Mouse (Mus musculus) right cerebral cortex, adult 18-20 months (tissue): ENCODE results near the gene Mrps18a.

ENCODE experiments used
- DNase-seq: peaks from one replicate; pipeline ENCODE4 v3.0.0; 2022; ENCODE audit warnings: mixed read lengths

The Mrps18a gene

DNA sequence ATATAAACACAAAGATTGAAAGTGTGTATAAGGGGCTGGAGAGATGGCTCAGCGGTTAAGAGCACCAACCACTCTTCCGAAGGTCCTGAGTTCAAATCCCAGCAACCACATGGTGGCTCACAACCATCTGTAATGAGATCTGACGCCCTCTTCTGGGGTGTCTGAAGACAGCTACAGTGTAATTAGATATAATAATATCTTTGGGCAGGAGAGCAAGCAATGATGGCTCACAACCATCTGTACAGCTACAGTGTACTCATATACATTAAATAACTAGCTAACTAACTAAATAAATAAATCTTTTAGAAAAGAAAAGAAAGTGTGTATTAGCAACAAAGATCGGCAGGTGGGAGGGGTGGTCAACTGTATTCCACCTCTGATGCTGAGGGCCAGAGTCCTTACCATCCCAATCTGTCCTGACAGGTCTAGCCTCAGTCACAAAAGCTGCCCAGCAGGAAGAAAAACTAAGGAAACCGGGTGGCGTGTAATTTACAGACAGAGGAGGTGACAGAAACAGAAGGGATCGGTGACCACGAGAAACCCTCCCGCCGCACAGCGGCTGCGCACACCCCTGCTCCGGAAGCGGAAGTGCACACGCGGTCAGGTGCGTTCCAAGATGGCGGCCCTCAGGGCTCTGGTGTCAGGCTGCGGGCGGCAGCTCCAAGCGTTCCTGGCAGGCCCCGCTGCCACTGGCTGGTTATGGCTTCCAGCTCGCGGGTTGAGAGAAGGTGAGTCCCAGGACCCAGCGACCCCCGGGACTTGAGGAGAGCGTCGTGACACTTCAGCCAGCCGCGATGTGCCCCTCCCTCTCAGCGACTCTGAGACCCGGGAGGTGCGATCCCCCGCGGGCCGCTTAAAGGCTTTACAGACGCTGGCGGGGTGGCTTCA lies at the start of gene Mrps18a:
Gene Mrps18a (plus strand): TSS at position 585 of the 888 bp plus-strand sequence.
- DNase-seq: peak; percentile 91

DNA sequence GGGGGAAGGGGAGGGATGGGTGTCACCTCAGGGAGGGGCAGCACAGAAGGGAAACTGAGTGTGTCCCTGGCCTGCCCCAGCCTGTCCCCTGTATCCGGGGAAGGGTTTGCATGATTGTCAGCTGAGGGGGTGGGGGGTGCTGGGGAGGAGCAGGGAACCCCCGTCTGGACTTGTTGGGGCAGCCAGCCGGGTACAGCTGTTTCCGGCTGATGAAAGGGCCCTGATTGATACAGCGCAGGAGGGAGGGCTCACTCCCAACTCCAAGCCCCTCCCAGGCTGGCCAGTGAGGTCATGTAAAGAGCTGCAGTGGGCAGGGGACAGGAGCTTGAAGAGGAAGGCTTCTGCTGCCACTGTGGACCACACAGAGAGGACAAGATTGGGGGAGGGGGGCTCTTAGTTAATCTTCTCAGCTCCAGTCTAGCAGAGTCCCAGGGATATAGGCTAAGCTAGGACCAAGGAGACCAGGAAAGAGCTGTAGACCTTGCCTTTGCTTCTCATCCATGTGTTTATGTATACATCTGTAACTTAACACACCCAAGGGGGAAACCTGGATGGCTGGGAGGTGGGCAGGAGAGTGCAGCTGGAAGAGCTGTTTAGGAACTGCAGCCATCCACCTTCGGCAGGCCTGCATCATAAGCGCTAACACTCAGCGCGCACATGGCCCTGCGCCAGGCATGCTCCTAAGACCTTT lies 47.4 kb upstream of the Mrps18a start:
- no peak for DNase-seq

DNA sequence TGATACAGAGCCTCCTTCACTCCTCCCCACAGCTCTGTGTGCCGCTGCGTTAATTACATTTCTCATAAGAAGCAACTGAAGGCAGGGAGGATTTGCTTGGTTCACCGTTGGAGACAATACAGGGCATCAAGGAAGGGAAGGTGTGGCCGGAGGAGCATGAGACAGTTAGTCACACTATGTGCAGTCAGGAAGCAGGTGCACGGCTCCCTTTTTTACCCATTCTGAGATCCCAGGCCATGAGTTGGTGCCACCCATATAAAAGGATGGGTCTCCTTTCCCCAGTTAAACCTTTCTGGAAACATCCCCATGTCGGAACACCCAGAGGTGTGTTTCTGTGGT lies 46.8 kb upstream of the Mrps18a start:
- no peak for DNase-seq

DNA sequence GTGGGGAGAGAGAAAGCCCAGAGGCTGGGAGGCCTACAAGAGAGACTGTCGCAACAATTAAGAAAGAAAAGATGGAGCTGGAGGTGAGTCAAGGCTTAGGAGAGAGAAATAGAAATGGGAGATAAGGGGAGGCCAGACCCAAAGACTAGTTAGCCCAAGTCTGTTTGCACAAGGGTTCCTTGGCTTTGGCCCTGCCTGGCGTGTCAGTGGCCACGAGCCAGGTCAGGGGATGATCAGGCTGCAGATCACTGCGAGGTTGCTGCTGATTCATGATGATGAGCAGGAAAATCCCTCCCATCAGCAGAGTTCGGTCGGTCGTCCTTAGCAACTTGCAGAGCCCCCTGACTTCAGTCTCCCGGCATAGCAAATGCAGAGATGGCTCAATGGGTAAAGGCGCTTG lies 40.7 kb upstream of the Mrps18a start:
- no peak for DNase-seq

DNA sequence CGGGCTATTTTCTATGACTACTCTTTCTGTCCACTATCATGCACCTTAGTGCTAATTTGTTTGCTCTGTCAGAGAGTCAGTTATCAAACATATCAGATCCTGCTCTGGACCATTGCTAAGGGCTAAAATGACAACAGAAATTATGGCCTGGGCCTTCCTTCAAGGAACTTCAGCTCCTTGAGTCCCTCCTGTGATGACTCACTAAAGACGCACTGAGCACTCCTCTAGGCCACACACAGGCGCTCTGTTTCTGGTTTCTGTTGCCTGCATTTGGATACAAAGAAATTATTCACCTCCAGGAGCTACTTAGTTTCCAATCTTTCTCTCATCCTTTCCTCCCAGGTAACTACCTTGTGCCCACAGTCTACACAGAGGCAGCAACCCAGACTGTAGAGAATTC lies 39.3 kb upstream of the Mrps18a start:
- DNase-seq: no peak

DNA sequence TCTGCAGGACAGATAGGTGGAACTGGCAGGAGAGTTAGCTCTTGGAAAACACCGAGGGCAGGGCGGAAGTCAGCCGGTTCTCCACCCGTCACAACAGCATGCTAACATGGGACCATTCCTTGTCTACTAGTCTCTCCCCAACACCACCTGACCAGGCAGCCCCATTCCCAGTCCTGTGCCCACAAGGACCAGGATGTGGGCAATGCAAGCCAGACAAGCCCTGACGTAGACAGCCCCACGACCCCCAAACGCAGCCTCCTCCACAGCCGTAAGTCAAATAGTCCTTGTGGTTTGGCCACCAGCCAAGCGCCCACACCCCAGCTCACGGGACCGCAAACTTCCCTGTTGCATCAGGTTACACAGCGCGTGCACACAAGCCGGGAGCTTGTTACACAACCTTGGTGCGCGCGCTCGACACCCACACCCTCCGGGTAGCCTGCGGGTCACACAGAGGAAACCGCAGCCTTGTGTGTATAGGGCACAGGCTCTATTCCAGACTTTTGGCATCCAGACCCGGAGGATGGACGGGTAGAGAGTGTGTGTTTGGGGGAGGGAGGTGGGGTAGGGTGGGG lies 37.0 kb upstream of the Mrps18a start:
- peak; percentile 33 for DNase-seq

DNA sequence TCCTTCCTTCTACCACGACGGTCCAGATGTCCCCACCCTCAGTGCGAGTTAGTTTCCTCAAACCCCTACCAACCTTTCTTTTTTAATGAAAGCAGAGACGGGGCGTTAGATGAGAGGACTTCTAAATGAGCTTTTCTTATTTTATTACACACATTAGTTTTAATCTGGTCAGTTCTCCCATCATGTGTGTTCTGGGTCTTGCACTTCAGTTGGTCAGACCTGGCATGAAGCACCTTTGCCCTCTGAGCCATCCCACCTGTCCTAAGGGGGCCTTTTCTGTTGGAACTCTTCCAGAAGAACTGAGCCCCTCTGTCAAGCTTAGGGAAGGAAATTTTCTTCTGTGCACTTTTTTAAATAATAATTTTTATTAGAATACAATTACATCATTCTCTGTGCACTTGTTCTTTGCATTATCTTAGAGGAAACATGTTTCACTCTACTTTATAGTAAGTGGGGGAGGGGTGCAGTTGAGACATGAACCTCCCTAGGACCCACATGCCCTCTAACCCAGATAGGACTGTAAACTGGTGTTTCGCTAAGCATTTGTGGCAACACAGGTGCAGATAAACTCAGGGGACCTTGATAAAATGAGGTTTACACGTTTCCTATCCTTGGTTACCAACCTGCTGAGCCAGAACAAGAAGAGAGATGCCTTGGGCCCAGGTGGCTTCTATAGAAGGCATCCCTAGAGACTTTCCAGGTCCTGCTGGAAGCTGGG lies 36.2 kb upstream of the Mrps18a start:
- DNase-seq: no peak

DNA sequence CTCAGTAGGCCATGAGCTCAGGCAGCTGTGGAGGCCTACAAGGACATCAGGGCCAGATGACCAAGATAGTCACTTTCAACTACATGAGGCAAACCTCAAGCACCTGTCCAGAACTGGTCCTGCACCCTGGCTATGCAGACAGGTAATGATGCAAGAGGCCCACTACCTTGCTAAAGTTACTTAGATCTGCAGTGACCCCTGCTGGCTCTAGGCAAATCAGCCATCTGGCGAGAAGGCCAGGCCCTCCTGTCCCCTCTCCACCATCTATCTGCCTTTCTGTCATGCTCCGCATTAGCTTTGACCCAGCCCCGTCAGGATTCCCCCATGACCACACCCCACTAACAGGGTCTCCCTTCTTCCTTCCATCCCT lies 35.7 kb upstream of the Mrps18a start:
- no peak for DNase-seq

DNA sequence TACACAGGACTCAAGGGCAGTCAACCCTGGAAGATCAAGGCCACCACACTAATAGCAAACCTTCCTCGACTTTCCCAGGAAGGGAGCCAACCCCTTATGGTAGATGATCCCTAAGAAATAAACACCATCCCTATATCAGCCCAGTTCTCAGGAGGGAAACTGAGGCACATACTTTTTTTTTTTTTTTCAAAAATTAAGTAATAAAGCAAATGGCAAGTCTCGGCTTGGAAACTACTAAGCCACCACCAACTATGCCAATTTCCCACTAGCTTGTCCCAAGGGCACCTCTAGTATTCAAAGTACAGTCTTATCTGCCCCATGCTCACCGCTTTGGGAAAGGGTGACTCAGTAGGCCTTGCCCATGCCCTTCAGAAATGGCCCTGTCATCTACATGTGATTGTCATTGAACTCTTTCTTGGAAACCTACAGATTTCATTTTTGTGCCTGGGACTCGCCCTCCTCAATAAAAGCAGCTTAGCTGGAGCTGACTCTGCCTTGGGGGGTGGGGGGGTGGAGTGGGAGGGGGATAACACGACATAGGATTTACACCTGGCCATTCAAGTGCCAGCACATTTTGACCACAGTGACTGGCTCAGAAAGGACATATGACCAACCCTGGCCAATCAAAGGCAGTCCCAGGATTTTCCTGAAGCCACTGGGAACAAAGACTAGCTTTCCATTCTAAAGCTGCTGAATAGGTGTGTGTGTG lies 35.1 kb upstream of the Mrps18a start:
- DNase-seq: no peak

DNA sequence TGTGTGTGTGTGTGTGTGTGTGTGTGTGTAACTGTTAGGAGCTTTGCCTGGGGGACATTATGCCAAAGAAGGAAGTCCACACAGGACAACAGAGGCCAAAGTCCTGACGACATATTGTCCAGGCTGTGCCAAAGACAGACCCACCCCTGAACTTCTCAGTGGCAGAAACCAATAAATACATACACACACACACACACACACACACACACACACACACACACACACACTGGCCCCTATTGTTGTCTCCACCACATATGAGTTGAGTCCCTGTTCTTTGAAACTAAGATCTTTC lies 34.6 kb upstream of the Mrps18a start:
- DNase-seq: no peak

DNA sequence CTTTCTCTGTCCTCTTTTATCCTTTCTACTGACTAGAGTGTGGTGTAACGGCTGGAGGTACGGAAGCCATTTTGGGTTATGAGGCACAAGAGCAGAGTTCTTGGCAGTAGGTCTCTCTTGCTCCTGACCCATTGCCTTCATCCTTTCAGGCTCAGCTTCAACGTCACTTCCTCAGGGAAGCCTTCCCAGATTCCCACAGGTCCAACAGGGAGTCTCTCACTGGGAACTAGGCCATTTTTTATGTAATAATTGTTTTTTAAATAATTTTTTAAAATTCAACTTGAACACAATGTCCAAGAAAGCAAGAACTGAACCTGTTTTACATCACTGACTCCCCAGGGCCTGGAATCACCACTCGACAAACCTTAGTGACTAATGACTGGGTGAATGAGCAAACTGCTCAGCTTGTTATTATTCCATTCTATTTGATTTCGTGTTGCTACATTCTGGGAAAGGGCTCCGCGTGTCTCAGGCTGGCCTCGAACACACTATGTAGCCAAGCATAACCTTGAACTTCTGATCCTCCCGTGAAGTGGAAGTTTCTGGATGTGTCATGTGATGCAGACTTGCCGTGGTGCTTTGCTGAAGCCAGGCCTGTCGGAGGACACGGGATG lies 32.8 kb upstream of the Mrps18a start:
- DNase-seq: no peak

DNA sequence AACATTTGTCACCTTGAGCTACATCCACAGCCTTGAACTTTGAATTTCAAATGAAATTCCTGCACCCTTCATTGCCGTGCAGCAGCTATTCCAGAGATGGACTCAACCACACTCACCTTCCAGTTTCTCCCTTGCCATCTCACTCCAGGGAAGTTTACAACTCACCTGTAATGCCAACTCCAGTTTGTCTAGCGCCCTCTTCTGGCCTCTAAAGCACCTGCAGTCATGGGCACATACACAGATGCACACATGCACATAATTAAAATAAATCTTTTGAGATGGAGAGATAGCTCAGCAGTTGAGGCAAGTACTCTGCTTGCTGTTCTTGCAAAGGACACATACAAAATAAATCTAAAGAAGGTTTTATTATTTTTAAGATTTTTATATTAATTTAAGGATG lies 31.7 kb upstream of the Mrps18a start:
- DNase-seq: no peak

DNA sequence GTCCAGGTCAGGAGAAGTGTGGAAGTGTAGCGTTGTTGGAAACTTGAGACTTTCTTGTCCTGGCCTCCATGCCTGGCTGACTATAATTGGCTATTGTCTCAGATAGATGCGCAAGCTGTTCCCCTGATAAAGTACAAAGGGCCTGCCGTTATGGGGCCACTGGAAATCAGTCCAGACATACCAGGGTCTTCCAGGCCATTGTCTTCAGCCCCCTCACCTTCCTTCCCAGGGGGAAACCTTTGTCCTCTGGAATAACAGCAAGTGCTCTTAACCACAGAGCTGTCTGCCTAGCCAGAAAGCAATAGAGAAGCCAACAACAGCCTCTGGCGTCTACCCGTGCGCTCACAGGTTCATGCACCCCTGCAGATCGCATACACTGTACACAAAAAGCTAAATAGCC lies 30.4 kb upstream of the Mrps18a start:
- DNase-seq: no peak

DNA sequence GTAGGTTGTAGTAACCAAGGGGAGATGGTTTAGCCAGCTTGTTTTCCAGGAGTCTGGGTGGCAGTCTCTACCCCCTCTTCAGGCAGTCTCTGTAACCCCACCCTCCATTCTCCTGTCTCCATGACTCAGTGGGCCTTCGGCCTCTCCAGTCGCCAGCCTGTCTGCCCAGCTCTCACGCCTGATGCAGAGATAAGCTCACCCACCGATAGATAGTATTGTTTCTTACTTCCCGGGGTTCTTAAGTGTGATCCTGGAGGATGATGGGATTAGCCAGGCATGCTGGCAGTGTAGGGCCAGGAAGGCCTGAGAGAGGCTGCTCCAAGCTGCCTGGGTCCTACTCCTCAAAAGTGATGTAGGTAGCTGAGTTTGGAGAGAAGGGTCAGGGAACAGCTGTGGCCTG lies 29.7 kb upstream of the Mrps18a start:
- no peak for DNase-seq

DNA sequence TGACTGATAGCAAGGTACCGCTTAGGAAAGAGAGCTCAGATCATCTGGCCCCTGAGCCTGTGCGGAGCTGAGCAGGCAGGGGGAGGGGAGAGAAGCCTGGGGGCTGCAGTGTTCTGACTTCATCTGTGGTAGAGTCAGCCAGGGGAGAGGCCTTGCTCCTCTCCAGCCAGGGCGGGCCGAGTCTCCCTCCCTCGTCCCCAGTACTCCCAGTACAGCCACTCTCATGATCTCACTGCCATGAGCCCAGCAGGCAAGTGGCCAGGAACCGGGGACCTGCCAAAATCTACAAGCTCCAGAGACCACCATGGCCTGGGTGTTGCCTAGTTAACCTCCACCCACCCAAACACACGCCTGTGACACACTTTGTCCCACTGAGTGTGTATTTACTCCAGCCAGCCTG lies 29.1 kb upstream of the Mrps18a start:
- DNase-seq: no peak

DNA sequence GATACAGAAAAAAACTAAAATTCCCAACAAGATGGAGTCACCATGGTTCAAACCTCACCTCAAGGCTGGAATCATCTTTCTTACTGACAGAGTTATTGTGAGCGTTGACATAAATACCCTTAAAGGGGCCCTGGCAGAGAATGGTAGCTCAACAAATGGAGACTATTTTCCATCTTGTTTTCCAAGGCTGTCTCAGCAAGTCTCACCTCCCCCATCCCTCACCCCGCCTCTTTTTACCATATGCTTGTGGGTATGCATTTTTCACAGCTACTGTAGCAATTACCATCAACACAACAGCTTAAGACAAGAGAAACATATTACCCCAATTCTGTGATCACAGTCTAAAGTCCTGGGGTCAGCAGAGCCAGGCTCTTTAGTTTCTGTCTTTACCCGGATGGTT lies 27.4 kb upstream of the Mrps18a start:
- no peak for DNase-seq

DNA sequence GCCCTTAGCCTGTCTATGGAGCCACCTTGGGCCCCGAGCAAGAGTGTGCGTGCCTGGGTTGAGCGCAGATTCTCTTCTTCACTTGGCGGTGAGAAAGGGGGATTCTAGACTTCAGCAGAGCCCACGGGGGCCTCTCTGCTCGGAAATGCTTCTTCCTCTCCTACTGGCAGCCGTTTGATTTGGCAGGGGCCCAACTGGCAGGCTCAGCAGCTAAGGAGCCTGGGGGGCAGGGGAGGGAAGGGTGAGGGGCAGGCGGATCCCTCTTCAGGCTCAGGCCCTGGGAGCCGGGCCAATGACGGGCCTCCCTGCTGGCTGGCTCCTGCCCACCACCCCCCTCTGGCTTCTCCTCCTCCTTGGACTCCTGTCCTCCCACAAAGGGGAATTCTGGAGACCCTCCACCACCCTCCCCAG lies 26.7 kb upstream of the Mrps18a start:
- DNase-seq: peak; percentile 53

DNA sequence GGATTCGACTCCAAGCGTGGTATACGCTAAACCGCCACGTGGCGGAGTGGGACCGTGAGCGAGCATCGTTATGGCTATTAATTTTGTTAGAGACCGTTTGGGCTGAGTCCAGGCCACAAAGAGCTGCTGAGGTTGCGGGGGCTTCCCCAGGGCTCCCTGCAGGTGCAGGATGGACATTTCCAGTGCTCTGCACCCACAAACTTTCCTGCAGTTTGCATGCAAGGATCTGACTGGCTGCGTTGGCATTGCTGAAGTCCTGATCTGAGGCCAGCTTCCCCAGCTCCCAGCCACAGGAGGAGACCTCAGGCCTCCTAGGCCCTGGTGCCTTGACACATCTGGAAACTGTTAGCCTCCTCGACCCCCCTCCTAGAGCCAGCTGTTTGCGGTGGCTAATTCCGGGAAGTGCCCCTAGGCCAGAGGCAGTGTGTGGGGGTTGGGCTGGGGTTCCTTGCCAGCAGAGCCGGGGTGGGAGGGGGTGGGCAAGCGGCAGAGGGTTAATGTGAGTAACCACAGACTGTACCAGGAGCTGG lies 24.4 kb upstream of the Mrps18a start:
- no peak for DNase-seq

DNA sequence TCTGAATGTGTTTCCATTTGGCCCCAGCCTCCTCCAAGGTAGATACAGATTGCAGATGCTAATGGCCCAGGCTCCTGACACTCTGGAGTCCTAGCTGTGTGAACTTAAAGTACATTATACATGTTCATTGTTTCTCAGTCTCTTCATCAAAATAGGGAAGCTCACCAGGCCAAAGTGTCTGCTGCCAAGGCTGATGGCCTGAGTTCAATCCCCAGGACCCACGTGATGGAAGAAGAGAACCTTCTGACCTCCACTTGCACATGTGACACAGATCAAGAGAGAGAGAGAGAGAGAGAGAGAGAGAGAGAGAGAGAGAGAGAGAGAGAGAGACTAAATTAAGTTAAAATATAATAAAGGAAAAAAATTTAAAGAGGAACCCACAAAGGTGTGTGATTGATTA lies 19.4 kb upstream of the Mrps18a start:
- DNase-seq: no peak

DNA sequence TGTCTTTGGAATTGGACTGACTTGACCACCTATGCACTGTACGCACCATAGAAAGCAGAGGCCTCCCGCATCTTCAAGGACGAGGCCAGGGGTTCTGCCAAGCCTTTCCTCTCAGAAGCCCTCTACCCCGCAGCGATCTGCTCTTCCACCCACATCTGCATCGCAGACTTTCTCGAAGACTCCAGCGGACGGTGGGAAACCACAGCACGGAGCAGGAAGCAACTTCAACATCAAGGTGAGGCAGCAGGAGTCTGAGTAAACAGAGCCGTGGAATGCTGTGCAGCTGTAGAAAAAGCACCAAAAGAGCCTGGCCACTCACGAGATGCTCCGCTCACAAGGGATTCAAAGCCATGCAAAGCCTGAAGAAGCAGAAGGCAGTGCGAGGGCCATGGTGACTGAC lies 18.9 kb upstream of the Mrps18a start:
- DNase-seq: no peak

DNA sequence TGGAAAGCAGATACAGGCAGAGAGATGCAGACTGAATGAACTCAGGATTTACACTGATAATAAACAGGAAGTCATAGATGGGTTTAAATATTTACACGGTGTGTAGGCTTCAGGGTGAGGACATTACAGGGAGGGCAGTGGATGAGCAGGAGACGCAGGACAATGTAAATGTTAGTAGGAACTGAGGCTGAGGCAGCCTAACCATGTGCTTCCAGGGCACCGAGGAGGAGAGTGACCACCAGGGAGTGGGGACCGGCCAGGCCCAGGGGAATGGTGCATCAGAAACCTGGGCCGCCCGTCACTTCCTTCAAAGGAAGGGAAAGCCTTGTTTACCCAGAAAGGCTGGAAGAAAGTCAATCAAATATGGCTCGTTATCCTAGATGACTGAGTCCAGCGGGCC lies 12.3 kb upstream of the Mrps18a start:
- no peak for DNase-seq

DNA sequence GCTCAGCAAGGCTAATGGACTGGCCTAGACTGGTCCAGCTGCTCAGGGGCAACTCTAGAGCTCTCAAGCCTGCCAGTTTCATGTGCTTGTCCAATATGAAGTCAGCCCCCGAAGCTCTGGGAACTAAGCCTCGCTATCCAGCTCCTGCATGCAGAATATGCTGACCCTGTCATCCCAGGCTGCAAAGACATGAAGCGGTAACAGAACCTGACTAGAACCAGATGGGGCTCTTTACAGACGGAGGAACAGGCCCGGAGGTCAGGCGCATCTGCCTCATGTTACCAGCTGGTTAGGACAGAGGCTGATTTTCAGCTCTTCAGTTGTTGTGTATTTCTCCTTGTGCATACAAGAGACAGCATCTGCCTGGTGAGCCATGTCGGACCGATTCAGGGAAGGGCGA lies 8.9 kb upstream of the Mrps18a start:
- DNase-seq: no peak
